Mouse (Mus musculus) ovary, adult 18-20 months (tissue): ENCODE measurements around the gene Jam3.
A peak's percentile ranks its signal among the peaks of the same experiment; 100 is the strongest.

Source experiments
- DNase-seq: peaks from one replicate; pipeline ENCODE4 v3.0.0; 2022; ENCODE audit warnings: low spot score, mixed read lengths

Gene Jam3

DNA sequence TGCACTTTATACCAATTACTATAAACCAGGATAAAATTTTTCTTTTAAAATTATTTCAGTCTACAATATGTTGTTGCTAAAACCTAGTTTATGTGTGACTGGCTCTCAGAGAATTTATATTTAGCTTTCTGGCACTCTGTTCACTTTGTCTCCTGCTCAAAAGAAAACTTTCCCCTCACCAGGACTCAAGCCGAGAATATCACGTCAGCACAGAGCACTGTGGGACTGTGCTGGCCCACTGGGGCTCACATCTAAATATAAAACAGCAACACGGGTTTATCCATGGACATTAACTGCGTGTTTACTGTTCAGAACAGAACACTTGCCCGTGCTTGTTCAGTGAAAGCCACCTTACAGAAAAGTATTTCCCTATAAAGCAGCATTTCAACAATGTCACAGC lies 44.5 kb downstream of the Jam3 start:
- DNase-seq, result no peak

DNA sequence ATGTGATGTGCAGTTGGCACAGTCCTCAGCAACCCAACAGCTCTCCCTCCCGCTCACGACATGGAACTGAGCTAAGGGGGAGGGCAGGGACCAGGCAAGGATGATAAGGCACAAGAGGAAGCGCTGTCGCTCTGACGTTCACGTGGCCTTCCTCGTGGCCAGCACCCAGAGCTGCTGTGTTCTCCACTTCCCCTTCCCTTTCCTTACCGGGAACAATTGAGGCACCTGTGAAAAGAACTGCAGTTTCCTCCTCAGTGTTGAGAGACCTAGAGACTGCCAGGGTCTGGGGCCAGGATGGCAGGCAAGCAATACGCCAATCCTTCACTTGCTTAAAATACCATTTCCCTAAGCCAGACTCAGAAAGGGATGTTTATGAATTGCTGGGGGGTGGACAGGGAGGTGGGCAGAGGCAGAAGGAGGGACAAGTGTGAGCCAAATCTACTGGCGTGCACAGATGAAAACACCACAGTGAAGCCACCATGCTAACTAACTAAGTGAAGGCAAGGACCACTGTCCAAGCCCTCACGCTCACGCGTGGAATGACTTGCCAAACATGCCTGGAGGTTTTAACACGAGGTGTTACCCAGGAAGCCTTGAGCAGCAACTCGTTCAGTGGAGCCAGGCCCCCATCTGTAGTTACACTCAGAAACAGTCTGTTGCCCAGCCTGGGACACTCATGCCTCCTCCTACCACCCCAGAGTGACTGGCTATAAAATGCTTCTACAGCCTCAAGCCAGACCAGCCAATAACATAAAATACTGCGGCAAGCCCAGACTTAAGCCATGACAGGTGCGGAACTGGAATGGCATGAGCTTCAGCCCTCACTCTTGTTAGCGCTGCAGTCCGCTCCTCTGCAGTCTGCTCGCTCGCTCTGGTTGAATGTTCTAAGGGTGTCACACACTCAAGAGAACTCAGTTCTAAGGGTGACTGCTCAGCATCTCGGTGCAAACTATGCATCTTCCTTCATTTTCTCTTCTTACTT lies 45.4 kb downstream of the Jam3 start:
- peak; percentile 30 for DNase-seq

DNA sequence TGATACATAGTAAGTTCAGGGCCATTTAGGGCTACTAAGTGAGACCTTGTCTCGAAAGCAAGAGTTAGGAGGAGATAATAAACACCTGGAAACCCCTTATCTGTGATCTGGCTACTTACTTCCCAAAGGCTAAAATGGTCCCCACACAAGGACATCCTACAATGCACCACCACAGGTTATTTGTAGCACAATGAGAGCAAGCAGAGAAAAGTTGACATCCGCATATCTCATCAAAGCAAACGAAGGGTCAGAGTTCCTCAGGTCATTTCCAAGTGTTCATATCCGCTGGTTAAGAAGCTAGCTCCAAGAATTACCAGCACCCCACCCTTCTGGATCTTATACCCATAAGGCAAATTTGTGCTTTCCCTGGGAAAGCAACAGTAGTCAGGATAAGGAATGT lies 46.8 kb downstream of the Jam3 start:
- no peak for DNase-seq

DNA sequence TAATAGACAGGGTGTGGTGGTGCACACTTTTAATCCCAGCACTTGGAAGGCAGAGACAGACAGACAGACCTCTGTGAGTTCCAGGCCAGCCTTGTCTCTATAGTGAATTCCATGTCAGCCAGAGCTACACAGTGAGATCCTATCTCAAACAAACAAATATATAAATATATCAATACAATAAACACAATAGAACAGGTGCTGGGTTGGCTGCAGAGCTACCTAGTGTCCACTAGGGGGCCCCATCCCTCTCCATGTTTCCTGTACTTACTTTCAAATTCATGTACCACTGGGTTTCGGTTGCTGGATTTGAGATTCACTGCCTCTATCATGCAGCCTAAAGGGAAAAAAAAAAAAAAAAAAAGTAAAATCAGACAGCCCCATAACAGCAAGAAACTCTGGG lies 49.1 kb downstream of the Jam3 start:
- no peak for DNase-seq

DNA sequence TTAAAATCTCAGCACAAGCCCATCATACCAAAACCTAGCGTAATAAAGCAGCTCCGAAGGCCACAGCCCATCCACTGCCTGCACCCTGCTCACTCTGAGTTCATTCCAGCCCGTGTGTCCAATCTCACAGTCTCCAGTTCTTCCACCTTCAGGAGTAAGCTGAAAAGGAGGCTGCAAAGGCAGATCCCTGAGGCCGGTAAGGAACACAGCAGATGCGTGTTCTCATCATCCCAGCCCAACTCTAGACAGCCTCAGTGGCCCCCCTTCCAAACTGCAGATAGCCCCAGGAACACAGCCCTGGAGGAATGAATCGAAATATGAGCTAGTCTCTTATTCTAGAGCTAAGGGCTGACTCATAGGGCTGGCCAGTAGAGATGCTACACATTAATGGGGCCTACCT lies 53.8 kb downstream of the Jam3 start:
- no peak for DNase-seq

DNA sequence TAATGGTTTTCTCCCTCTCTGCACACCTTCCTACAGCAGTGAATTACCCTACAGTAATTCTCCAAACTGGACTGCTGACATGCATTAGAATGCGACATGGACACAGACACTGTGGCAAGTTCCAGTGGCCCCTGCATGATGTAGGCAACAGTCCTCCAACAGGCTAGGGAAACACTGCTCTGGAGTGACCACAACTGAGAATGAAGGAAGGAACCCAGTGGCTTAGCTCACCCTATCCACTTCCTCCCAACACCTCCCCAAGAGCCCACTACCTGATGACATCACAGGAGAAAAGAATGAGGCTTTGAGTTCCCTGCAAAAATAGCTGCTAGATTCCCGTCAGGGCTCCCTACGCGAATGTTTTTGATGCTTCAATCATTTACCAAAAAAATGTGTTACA lies 55.7 kb downstream of the Jam3 start:
- DNase-seq, result no peak

DNA sequence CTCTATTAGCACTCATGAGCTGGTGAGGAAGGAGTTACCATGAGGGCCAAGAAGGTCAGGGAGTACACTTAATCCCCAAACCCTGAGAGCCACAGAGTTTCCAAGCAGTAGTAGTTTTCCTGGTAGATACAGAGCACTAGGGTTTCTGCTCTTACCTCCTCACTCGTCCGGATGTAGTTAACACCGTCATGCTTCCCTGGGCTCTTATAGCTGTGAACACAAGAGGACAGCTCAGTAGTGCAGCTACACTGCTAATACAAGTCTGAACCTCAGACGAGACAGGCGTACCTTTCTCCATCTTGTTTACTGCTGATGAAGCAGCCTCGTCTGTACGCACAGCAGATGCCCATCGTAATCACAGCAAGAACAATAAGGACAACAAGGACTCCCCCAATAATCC lies 56.7 kb downstream of the Jam3 start:
- DNase-seq, result no peak

DNA sequence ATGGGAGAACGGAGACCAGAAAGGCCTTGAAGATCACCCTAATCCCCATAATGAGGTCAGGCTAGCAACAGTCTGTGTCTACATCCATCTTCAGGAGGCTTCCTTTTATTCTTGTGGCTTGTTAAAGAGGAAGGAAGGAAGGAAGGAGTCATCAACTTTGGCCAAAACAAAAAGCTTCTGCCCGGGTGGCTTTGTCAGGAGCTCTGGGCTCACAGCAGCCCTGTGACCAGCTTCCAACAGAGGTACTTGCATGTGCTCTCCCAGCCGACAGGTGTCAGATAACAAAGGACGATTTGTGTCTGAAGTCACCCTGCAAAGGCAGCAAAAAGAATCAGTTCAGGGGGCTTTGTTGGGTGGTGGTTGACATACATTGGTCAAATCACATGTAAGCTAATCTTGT lies 57.1 kb downstream of the Jam3 start:
- DNase-seq, result no peak

DNA sequence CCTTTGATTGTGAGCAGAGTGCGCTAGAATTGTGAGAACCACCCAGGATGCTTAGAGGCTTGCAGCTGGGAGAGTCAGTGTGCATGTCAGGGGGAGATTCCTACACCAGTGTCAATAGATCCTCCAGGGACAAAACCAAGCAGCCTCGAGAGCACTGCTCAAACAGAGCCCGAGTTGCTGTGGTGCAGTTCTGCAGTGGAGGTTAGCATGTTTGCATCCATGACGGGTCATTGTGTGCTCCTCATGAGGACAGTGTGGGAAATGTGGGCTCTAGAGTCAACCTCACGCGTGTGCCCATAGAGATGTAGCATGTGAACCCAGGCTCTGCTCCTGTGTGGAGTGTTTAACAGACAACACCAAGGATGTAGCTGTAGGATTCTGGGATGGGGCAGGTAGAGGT lies 62.3 kb downstream of the Jam3 start:
- no peak for DNase-seq

DNA sequence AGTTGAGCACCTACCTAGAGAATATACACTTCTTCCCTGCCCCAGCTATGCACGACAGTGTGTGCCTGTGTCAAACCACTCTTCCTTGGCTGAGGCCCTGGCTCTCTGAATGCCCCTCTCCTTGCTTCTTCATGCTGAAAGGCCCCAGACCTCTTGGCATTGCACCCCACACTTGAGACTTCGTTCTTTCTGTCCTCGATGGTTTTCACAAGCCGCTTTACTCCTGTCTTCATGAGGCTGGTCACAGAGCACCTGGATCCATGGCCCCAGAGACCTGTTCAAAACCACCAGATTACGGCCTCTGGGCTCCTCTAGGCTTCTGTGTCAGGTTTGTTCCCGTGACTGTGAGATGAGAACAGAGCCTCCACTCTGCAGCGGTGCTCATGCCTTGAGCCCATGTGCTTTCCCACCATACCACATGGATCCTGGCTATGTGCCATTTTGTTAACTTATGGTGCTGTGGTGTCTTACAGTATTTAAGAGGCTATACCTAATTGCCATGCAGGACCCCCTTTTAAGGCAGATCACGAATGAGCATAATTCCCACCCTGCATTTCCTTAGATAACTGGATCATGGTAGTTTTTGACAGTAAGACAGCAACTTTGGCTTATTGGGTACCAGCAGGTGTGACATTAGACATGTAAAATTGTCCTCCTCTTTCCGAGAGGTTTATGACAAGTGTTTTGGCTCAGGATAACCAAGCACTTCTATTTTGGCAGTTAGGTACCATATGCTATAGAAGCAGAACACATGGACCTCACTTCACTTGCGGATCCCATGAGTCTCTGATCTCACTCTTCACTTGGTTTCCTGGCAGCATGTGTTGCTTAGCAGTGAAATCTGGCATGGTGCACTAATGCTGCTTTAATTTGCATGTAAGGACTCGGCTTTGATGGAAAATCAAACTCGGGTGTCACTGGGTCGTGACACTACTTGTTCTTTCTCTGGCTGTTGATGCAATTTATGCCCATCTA lies 64.1 kb downstream of the Jam3 start:
- no peak for DNase-seq

DNA sequence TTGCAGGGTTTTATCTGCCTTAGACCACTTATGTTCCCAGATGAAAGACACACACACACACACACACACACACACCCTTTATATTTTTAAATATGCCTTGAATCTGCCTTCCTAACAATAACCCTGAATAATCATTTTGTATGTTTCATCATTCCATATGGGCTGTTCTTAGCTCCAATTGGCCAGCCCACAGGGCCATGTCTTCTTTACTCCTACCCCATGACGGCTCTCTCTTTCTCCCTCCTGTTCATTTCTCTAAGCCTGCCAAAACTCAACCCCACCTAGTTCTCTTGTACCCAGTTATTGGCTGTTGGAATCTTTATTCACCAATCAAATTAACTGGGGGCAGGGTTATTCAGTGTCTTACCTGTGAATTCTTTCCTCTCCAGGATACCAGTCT lies 65.1 kb downstream of the Jam3 start:
- no peak for DNase-seq

DNA sequence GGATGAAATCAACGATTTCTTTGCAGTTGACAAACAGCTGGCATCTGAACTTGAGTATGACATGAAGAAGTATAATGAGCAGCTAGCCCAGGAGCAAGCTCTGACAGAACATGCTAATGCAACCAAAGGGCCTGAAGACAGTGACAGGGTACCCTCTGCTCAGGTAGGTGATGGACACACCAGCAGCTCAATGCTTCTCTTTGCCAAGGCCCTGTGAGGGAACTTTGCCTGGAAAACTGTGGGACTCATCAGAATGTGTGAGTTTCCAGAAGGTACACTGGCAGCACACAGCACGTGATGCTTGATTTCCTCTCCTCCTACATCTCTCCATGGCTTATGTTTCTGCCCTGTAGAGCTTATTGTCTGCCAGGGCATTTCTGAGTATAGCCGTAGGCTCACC lies 67.8 kb downstream of the Jam3 start:
- DNase-seq, result no peak

DNA sequence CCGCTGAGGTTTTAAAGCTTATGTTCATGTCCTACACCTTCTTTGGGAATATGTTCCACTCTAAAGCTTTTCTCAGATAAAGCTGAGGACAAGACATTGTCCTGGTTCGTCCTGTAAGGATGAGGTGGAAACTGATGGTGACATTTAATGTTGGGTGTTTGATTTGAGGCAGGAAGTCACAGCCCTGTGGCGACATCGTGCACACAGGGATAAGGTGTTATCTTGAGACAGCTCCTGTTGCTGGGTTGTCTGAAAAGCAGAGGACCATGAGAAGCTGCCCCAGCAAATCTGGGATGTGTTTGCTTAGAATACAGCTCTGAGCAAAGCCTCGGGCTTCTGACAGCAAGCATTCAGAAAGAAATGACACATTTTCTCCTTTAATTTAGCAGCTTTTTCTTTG lies 69.0 kb downstream of the Jam3 start:
- no peak for DNase-seq

DNA sequence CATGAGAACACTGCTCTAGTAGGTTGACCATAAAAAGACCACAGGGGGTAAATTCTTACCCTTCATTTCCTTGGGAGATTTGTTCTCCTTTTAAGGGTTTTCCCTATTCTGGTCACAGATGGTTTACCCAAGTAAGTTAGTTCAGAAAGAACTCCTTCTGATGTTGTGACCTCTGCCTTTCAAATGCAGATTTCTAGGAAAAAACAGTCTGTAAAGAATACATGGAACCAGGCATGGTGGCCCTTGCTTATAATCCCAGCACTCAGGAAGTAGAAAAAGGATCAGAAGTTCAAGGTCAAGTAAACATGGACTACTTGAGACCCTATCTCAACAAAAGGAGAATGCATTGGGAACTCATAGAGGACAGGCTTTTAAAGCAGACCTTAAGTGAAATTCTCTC lies 79.4 kb downstream of the Jam3 start:
- no peak for DNase-seq

DNA sequence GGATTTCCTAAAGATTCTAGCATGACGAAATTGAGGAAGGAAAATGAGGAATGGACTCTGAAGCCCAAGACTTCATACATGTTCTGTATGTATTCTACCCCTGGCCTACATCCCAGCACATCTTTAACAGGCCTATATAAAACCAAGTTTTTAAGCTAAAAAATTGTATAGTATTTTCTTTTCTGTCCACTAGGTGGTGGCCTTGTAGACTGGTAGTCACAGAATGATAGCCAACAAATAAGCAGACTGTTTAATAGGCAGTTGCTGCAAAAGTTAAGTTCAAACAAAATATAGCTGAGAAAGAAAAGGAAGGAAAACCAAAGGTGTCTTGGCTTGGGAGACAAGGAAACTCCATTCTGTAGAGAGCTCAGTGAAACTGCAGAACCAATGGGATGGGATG lies 80.5 kb downstream of the Jam3 start:
- no peak for DNase-seq

DNA sequence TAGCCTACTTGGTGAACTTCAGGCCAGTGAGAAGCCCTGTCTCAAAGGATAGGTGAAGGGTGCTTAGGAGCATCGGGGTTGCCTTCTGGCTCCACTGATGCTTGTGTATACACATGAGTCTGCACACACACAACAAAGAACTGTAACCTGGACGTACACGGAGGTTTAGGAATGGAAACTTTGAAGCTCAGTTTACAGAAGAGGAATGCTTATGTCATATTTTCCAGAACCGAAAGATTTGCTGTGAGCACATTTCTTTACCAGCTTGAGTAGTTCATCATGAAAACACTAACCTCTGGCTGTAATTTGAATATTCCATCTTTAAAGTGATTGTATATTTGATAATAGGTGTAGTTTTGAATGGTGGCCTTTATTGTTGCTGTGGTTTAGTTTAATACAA lies 84.3 kb downstream of the Jam3 start:
- DNase-seq, result no peak

DNA sequence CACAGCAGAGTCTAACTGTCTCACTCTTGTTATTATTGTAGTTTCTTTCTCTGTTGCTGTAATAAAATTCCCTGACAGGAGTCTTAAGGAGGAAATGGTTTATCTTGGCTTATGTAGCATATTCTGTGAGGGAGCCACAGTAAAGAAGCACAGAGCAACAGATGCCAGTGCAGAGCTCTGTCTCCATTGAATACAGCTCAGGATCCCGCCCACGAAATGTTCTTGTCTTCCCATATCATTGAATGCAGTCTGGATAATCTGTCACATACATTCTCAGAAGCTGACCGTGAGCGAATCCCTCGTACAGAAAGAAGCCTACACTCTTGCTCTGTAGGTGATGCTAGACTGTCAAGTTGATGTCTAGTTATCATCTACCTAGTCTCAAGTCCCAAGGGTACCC lies 96.9 kb downstream of the Jam3 start:
- DNase-seq, result no peak

DNA sequence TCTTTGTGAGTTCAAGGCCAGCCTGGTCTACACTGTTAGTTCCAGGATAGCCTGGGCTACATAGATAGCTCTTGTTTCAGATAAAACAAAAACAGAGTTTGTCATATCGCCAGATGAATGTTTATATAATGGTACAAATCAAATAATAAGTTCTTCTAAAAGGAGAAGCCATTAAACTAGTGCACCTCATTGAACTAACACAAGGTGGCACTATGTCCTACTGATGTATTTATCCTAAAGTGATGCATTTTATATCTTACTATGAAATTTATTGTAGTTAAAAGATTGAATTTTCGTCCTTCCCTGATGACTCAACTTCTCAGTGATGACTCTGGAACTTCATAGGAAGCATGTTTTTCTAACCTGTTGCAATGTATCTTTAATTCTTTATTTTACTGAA lies 105.7 kb downstream of the Jam3 start:
- no peak for DNase-seq
